Mouse (Mus musculus) C2C12 (cell line): ENCODE measurements around the gene Ak8. TPM values are rescaled to one million over a fixed set of nuclear protein-coding genes. Genes with fewer than 3 reads are reported as not detected.

ENCODE experiments used
- H3K27me3 ChIP-seq: one replicate; pipeline ENCODE4 v1.6.1; 2011; ENCODE audit not compliant: control insufficient read depth, insufficient read depth, insufficient read length
- H3K36me3 ChIP-seq: one replicate; pipeline ENCODE4 v1.6.1; 2011; ENCODE audit not compliant: control insufficient read depth, insufficient read depth
- H3K4me3 ChIP-seq: one replicate; pipeline ENCODE4 v1.5.1; 2011; ENCODE audit warnings: mild to moderate bottlenecking, control low read depth; ENCODE audit not compliant: poor library complexity, insufficient read depth, severe bottlenecking
- H3K79me2 ChIP-seq: one replicate; pipeline ENCODE4 v1.6.1; 2011; ENCODE audit not compliant: control insufficient read depth, insufficient read depth
- H3K79me3 ChIP-seq: one replicate; pipeline ENCODE4 v1.6.1; 2011; ENCODE audit warnings: low read depth, control low read depth
- H3ac ChIP-seq: one replicate; pipeline ENCODE3; 2011; ENCODE audit warnings: low read depth; ENCODE audit not compliant: control insufficient read depth, insufficient read length
- CEBPB ChIP-seq: IDR thresholded peaks from one replicate; pipeline ENCODE4 v1.6.1; 2011; ENCODE audit warnings: low read depth, mild to moderate bottlenecking, control low read depth, moderate library complexity
- CTCF ChIP-seq: IDR thresholded peaks from one replicate; pipeline ENCODE4 v1.5.1; 2011; ENCODE audit not compliant: control insufficient read depth, insufficient read depth, insufficient read length
- FOSL1 ChIP-seq: IDR thresholded peaks from one replicate; pipeline ENCODE4 v1.8.0; 2011; ENCODE audit warnings: mild to moderate bottlenecking, low read length; ENCODE audit not compliant: poor library complexity, insufficient read depth, severe bottlenecking
- MAX ChIP-seq: IDR thresholded peaks from one replicate; pipeline ENCODE4 v1.6.1; 2011; ENCODE audit warnings: mild to moderate bottlenecking, control low read depth
- MYOD1 ChIP-seq: IDR thresholded peaks from one replicate; pipeline ENCODE4 v1.6.1; 2011; ENCODE audit warnings: low read depth; ENCODE audit not compliant: control insufficient read depth, insufficient read length
- MYOG ChIP-seq: IDR thresholded peaks from one replicate; pipeline ENCODE4 v1.6.1; 2011; ENCODE audit not compliant: control insufficient read depth, insufficient read length; ENCODE audit errors: extremely low read depth
- USF1 ChIP-seq: IDR thresholded peaks from one replicate; pipeline ENCODE4 v1.6.1; 2011; ENCODE audit warnings: low read depth, mild to moderate bottlenecking, control low read depth, moderate library complexity
- polyA plus RNA-seq: library from polyadenylated mRNA; unstranded; fragments of >200 nt; fragmentation: generic; extraction: Trizol; gene quantifications from one replicate; pipeline ENCODE4 v1.2.1, GENCODE M21; 2012; ENCODE audit warnings: missing spikeins

Ak8 gene
- polyA plus RNA-seq, 1 experiment, result 0.04 TPM

DNA sequence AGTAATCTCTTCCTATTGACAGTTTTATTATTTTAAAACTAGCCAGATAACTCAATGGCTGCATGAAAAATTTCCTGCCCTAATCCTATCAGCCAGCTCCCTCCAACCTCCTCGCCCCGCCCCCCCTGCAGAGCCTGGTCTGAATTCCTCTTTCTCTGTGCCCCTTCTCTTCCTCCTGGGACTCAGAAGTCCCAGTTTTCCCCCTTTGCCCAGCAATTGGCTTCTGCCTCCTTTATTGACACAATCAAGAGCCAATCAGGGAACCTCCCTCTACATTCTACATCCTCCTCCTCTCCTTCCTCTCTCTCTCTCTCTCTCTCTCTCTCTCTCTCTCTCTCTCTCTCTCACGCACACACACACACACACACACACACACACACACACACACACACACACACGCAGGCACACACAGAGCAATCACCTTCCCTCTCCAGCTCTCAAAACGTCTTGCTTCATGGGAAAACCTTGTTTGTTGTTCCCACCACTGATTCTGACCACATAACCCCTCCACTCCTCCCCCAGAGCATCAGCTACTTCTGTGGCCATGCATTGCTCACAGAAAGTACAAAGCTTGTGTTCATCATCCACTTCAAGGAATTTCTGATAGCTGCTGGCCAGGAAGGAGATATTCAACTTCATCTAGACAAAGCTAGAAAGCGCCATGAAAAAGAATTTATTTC is 93.1 kb downstream of the Ak8 start:
- Histone ChIP-seq H3K79me3 (no peaks in the 10 kb centered on the region), H3K27me3 (peaks cover 36% of the 10 kb centered on the region), H3K36me3 (no peaks in the 10 kb centered on the region), H3ac (no peak overlapping the region), H3K79me2 (no peaks in the 10 kb centered on the region), H3K4me3 (no peak overlapping the region)
- TF ChIP-seq MYOG (no peak), CEBPB (no peak), USF1 (no peak), MAX (no peak), CTCF (no peak)

- no peaks in the 10 kb centered on the region for H3K79me3 ChIP-seq
- TF ChIP-seq MYOD1, result no peak
Measured at GRCm38 (mm10) chr2:28794623-28795022, 94.7 kb downstream of the Ak8 start.

DNA sequence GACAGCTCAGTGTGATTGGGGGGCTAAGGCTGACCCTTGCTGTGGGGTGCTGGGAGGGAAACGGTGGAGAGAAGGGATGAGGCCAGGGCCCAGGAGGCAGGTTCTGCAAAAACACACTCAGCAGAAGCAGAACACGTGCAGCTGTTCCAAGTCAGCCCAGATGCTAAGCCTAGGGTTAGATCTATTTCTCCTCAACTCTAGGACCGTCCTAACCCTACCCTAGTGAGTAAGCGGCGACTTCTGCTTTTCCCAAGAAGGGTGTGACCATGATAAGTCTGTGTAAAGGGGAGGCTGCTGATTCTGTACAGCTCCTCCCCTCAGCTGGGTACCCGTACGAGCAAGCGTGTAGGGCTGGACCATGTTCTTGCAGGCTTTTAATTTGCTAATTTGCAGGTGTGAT is 96.3 kb downstream of the Ak8 start:
- TF ChIP-seq USF1, result no peak
- TF ChIP-seq CTCF, result no peak
- TF ChIP-seq MYOG, result no peak
- TF ChIP-seq MYOD1, result no peak
- TF ChIP-seq MAX, result no peak
- H3K79me2 ChIP-seq, result no peaks in the 10 kb centered on the region
- H3K79me3 ChIP-seq, result no peaks in the 10 kb centered on the region
- no peaks in the 10 kb centered on the region for H3K36me3 ChIP-seq
- no peak overlapping the region for H3ac ChIP-seq
- H3K4me3 ChIP-seq, result no peak overlapping the region
- H3K27me3 ChIP-seq, result peaks cover 38% of the 10 kb centered on the region

More at GRCm38 (mm10) chr2:28794623-28795022, 94.7 kb downstream of the Ak8 start:
- Histone ChIP-seq H3K36me3 (no peaks in the 10 kb centered on the region), H3K27me3 (peaks cover 29% of the 10 kb centered on the region), H3K79me2 (no peaks in the 10 kb centered on the region), H3ac (no peak overlapping the region), H3K4me3 (no peak overlapping the region)

- Histone ChIP-seq H3K79me2 (no peaks in the 10 kb centered on the region), H3K79me3 (no peaks in the 10 kb centered on the region), H3ac (no peak overlapping the region), H3K36me3 (no peaks in the 10 kb centered on the region), H3K4me3 (no peak overlapping the region), H3K27me3 (peaks cover 45% of the 10 kb centered on the region)
- no peak for TF ChIP-seq MYOG
- TF ChIP-seq CTCF, result no peak
- no peak for TF ChIP-seq MAX
Measured at GRCm38 (mm10) chr2:28797490-28798106, 97.6 kb downstream of the Ak8 start.

DNA sequence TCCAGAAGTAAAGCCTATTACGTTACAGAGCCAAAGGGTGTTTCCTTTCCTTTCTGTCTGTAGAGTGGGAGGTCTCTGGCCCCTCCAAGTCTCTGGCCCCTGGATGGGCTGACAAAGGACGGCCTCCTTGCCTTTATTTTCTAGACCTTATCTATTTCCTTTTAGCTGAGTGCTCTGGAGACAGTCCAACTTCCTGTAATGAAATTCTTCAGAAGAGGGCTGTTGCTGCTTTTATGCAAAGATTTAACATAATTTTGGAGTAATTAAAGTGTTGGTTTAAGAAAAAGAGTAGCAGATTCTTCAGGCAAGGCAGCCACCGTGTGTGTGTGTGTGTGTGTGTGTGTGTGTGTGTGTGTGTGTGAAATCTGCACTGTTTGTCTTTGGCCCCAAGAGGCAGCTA is 98.4 kb downstream of the Ak8 start:
- Histone ChIP-seq H3K27me3 (peaks cover 52% of the 10 kb centered on the region), H3K79me3 (no peaks in the 10 kb centered on the region), H3ac (no peak overlapping the region), H3K79me2 (no peaks in the 10 kb centered on the region), H3K4me3 (no peak overlapping the region), H3K36me3 (no peaks in the 10 kb centered on the region)
- no peak for TF ChIP-seq FOSL1
- no peak for TF ChIP-seq CTCF
- TF ChIP-seq MAX, result no peak

DNA sequence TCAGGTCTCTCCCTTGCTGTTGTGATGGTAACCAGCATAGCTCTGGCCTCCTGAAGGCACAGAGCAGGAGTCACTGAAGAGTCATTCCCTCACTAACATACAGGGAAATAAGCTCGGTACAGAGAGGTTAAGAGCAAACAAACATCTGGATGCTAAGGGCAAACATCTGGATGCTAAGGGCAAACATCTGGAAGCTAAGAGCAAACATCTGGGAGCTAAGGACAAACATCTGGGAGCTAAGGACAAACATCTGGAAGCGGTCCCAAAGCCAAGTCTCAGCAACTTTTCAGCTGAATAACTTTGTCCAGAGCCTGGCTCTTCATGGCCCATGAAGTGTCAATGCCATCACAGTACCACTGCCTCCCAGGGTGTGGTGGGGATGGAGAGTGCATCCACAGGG is 99.6 kb downstream of the Ak8 start:
- H3K27me3 ChIP-seq, result peaks cover 57% of the 10 kb centered on the region
- TF ChIP-seq CEBPB (no peak), MAX (no peak), FOSL1 (no peak), USF1 (no peak), MYOG (no peak), MYOD1 (no peak), CTCF (no peak)
- H3K79me3 ChIP-seq, result no peaks in the 10 kb centered on the region
- no peak overlapping the region for H3ac ChIP-seq
- no peaks in the 10 kb centered on the region for H3K79me2 ChIP-seq
- H3K36me3 ChIP-seq, result no peaks in the 10 kb centered on the region
- no peak overlapping the region for H3K4me3 ChIP-seq
